Mouse (Mus musculus) brain, embryonic 14.5 days (tissue): Measurements from ENCODE around the gene Aven.

Source experiments
- CTCF ChIP-seq: fragments of 200-500 bp; IDR thresholded peaks from 2 replicates; pipeline ENCODE4 v1.5.1; 2012; ENCODE audit warnings: inconsistent platforms, mild to moderate bottlenecking, moderate library complexity, borderline replicate concordance; ENCODE audit not compliant: insufficient read depth, insufficient read length; ENCODE audit errors: extremely low read depth
- POLR2A ChIP-seq: fragments of 200-500 bp; IDR thresholded peaks from 2 replicates; pipeline ENCODE4 v1.6.1; 2012; ENCODE audit warnings: mild to moderate bottlenecking, inconsistent platforms, borderline replicate concordance; ENCODE audit not compliant: poor library complexity, insufficient read depth, insufficient read length, severe bottlenecking; ENCODE audit errors: extremely low read depth

DNA sequence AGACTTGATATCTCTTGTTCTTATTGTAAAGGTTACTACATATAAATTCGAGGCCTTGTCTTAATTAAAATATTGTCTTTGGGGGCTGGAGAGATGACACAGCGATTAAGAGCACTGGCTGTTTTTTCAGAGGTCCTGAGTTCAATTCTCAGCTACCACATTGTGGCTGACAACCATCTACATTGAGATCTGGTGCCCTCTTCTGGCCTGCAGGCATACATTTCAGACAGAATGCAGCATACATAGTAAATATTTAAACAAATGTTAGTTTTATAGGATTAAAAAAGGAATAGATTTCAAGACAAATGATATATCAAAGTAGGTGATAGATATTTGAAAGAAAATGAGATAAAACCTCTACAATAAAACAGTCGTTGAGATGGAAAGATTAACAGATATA lies 32.2 kb upstream of the Aven start:
- TF ChIP-seq CTCF (no peak), POLR2A (no peak)
